Mouse (Mus musculus) midbrain, postnatal 0 days (tissue): ENCODE measurements around the gene Nrip3. TPM values are rescaled to one million over a fixed set of nuclear protein-coding genes. Genes with fewer than 3 reads are reported as not detected.
A peak's percentile ranks its signal among the peaks of the same experiment; 100 is the strongest.

Experiments
- ATAC-seq: fragments of 200-750 bp; cut with Nextera tagmentation; 2 replicates; pipeline ENCODE4 v1.8.0; 2017; ENCODE audit warnings: moderate number of reproducible peaks, mild to moderate bottlenecking, moderate TSS enrichment, moderate library complexity; ENCODE audit not compliant: low FRiP score
- DNase-seq: peaks from one replicate; pipeline ENCODE4 v3.0.0-alpha.2; 2015; ENCODE audit warnings: low spot score
- H3K27ac ChIP-seq: fragments of 300-500 bp; sonication (generic); 2 replicates; pipeline ENCODE4 v1.5.1; 2014; ENCODE audit warnings: low read depth, mild to moderate bottlenecking, low read length, mixed read lengths
- H3K27me3 ChIP-seq: fragments of 300-500 bp; sonication (generic); 2 replicates; pipeline ENCODE4 v1.6.1; 2014; ENCODE audit warnings: low read length, control low read depth, mixed read lengths; ENCODE audit not compliant: insufficient read depth
- H3K36me3 ChIP-seq: fragments of 300-500 bp; sonication (generic); 2 replicates; pipeline ENCODE4 v1.6.1; 2014; ENCODE audit warnings: low read length, control low read depth, mixed read lengths; ENCODE audit not compliant: insufficient read depth
- H3K4me1 ChIP-seq: fragments of 300-500 bp; sonication (generic); 2 replicates; pipeline ENCODE4 v1.6.1; 2014; ENCODE audit warnings: mild to moderate bottlenecking, control low read depth, antibody characterized with exemption, low read length, mixed read lengths; ENCODE audit not compliant: insufficient read depth
- H3K4me2 ChIP-seq: fragments of 300-500 bp; sonication (generic); 2 replicates; pipeline ENCODE4 v1.6.1; 2014; ENCODE audit warnings: low read depth, mild to moderate bottlenecking, low read length, mixed read lengths; ENCODE audit not compliant: poor library complexity, severe bottlenecking
- H3K4me3 ChIP-seq: fragments of 300-500 bp; sonication (generic); 2 replicates; pipeline ENCODE4 v1.5.1; 2014; ENCODE audit warnings: low read depth, mild to moderate bottlenecking, low read length, moderate library complexity
- H3K9ac ChIP-seq: fragments of 300-500 bp; sonication (generic); replicated peaks from 2 replicates; pipeline ENCODE4 v1.6.1; 2014; ENCODE audit warnings: mild to moderate bottlenecking, low read length, moderate library complexity, mixed read lengths; ENCODE audit not compliant: poor library complexity, severe bottlenecking
- H3K9me3 ChIP-seq: fragments of 300-500 bp; sonication (generic); 2 replicates; pipeline ENCODE4 v1.6.1; 2016; ENCODE audit warnings: low read length, control low read depth
- CTCF ChIP-seq: IDR thresholded peaks from 2 replicates; pipeline ENCODE4 v1.5.1; 2016; ENCODE audit warnings: antibody characterized with exemption, mild to moderate bottlenecking
- WGBS: fragments of 180-500 bp; shearing (Covaris S2); extraction: QIAGEN DNeasy Blood & Tissue Kit; methylation state at CpG from one replicate; pipeline ENCODE4 v1.1.7; 2014; 5-methylcytosine and 5-hydroxymethylcytosine counted together
- polyA plus RNA-seq: library from polyadenylated mRNA; unstranded; fragments of >200 nt; fragmentation: Nextera tagmentation; extraction: Ambion mirVana; gene quantifications from 2 replicates; pipeline ENCODE4 v1.2.1, GENCODE M21; 2015
- total RNA-seq: library from RNA; depleted of rRNA; stranded (reverse); fragments of >200 nt; gene quantifications from 2 replicates; pipeline ENCODE4 v1.2.3, GENCODE M21; 2014

The Nrip3 gene
- total and polyA plus RNA-seq, 2 experiments from 2014 or later: 21.7 to 38.5 TPM

- Histone ChIP-seq H3K4me3 (no peak overlapping the region), H3K4me2 (no peak overlapping the region), H3K9me3 (no peaks in the 10 kb centered on the region), H3K9ac (no peak overlapping the region), H3K4me1 (no peaks in the 10 kb centered on the region), H3K36me3 (no peaks in the 10 kb centered on the region), H3K27ac (no peak overlapping the region), H3K27me3 (peaks cover 3% of the 10 kb centered on the region; the same call in 1 of the 2 replicates)
- DNase-seq: peak; percentile 42
- peak; percentile 25; the same call in 1 of the 2 replicates for ATAC-seq
- 41% methylated on average over 7 of the region's 7 CpGs for WGBS
- no peak for TF ChIP-seq CTCF
Observed at GRCm38 (mm10) chr7:109783281-109783680, 1.5 kb upstream of the Nrip3 start.

GRCm38 (mm10) chr7:109781087-109781469, 747 bp downstream of the Nrip3 start:
- H3K9me3 ChIP-seq: no peaks in the 10 kb centered on the region
- no peak overlapping the region for H3K27ac ChIP-seq
- WGBS: under 1% methylated on average over 24 of the region's 24 CpGs
- H3K27me3 ChIP-seq: peaks cover 3% of the 10 kb centered on the region; the same call in 1 of the 2 replicates
- no peak for TF ChIP-seq CTCF
- peak overlapping the region; percentile 64 for H3K4me3 ChIP-seq
- peak overlapping the region; percentile 82 for H3K4me2 ChIP-seq
- peak overlapping the region; percentile 68 for H3K9ac ChIP-seq
- H3K4me1 ChIP-seq: no peaks in the 10 kb centered on the region
- no peak for DNase-seq
- no peaks in the 10 kb centered on the region for H3K36me3 ChIP-seq
- peak; percentile 64 for ATAC-seq

GRCm38 (mm10) chr7:109772251-109772650, 9.6 kb downstream of the Nrip3 start:
- DNase-seq (no peak), ATAC-seq (no peak)
- no peak for TF ChIP-seq CTCF
- Histone ChIP-seq H3K4me1 (no peaks in the 10 kb centered on the region), H3K36me3 (no peaks in the 10 kb centered on the region), H3K27ac (no peak overlapping the region), H3K9ac (no peak overlapping the region), H3K4me3 (no peak overlapping the region), H3K4me2 (no peak overlapping the region), H3K9me3 (no peaks in the 10 kb centered on the region), H3K27me3 (no peaks in the 10 kb centered on the region)

GRCm38 (mm10) chr7:109768699-109769383, 13.0 kb downstream of the Nrip3 start:
- no peaks in the 10 kb centered on the region for H3K27me3 ChIP-seq
- 56% methylated on average over 2 of the region's 2 CpGs for WGBS
- H3K36me3 ChIP-seq: no peaks in the 10 kb centered on the region
- H3K4me1 ChIP-seq: no peaks in the 10 kb centered on the region
- no peak for TF ChIP-seq CTCF
- ATAC-seq (no peak), DNase-seq (no peak)
- H3K9me3 ChIP-seq: no peaks in the 10 kb centered on the region
- H3K4me3 ChIP-seq: no peak overlapping the region
- H3K4me2 ChIP-seq: no peak overlapping the region
- no peak overlapping the region for H3K27ac ChIP-seq
- no peak overlapping the region for H3K9ac ChIP-seq

GRCm38 (mm10) chr7:109767575-109768350, 14.1 kb downstream of the Nrip3 start:
- no peak overlapping the region for H3K4me2 ChIP-seq
- TF ChIP-seq CTCF: no peak
- WGBS: 79% methylated on average over 7 of the region's 7 CpGs
- DNase-seq: no peak
- no peak overlapping the region for H3K27ac ChIP-seq
- H3K4me1 ChIP-seq: no peaks in the 10 kb centered on the region
- H3K27me3 ChIP-seq: no peaks in the 10 kb centered on the region
- ATAC-seq: no peak
- H3K4me3 ChIP-seq: no peak overlapping the region
- H3K9ac ChIP-seq: no peak overlapping the region
- no peaks in the 10 kb centered on the region for H3K36me3 ChIP-seq
- no peaks in the 10 kb centered on the region for H3K9me3 ChIP-seq

GRCm38 (mm10) chr7:109764009-109764408, 17.8 kb downstream of the Nrip3 start:
- H3K9me3 ChIP-seq: no peaks in the 10 kb centered on the region
- no peak overlapping the region for H3K27ac ChIP-seq
- no peak for TF ChIP-seq CTCF
- ATAC-seq: no peak
- 83% methylated on average over 2 of the region's 2 CpGs for WGBS
- no peak for DNase-seq
- H3K27me3 ChIP-seq: no peaks in the 10 kb centered on the region
- H3K4me1 ChIP-seq: no peaks in the 10 kb centered on the region
- H3K4me2 ChIP-seq: no peak overlapping the region
- no peak overlapping the region for H3K4me3 ChIP-seq
- no peaks in the 10 kb centered on the region for H3K36me3 ChIP-seq
- no peak overlapping the region for H3K9ac ChIP-seq
